Mouse (Mus musculus) megakaryocyte progenitor cell, adult 5-6 weeks (primary cell): ENCODE results near the gene Ly6g6c. TPM values are rescaled to one million over a fixed set of nuclear protein-coding genes. Genes with fewer than 3 reads are reported as not detected.
A peak's percentile ranks its signal among the peaks of the same experiment; 100 is the strongest.

ENCODE experiments used
- ATAC-seq: replicated peaks from 2 replicates; pipeline ENCODE4 v1.8.0; 2016; ENCODE audit warnings: mild to moderate bottlenecking, moderate TSS enrichment, inconsistent platforms; ENCODE audit not compliant: poor library complexity
- total RNA-seq, 2 experiments: library from RNA; stranded (forward) in 1 of 2; stranded (reverse) in 1 of 2; fragments of 157-497, 149-512 nt in 1 of 2; fragments of 200-1000 nt in 1 of 2; gene quantifications; 2 replicates each; pipeline versions ENCODE4 v1.2.3 to v1.2.4; 2015 to 2017

Gene Ly6g6c
- total RNA-seq, 2 experiments from 2014 or later: not detected

DNA sequence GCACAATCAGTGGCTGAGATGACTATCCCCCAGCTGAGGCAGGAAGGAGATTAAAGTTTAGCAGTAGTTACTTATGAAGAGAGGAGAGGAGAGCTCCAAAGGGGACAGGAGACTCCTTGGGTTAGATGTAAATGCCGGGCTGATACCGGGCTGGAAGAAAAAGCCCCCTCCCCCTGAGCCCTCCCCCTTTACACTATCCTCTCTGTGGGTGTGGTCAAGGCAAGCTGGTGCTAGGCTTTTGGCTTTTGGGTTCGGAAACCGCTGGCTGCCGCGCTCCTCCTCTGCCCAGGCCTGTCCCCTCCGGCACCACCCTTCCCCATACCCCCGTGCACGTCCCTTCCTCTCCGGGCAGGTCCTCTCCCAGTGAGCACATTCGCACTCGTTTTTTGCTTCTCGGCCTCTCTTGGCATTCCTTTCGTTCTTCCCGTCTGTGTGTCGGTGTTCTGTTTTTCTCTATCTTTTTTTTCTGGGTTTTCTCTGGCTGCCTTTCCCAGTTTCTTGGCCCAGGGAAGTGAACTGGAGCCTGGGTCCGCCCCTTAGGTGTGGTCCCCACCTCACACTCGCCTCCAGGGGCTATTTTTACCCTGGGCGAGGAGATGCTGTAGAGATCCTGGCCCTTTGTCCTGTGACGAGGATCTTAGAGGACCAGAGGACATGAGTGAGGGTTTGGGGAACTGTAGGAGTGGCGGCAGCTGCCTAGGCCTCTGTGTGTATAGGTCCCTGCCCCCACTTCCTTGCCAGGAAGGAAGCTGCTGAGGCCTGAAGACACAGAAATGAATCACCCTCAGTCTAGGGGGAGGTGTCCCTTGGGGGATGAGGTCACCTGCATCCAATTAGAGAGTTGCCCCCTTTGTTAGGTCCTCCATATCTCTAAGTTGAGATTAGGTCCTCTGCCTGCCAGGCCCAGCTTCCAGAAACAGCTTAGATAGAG, 13.8 kb upstream of the Ly6g6c start:
- peak; percentile 66 for ATAC-seq

- ATAC-seq: no peak
Observed at GRCm38 (mm10) chr17:35052271-35052798, 12.9 kb upstream of the Ly6g6c start.

DNA sequence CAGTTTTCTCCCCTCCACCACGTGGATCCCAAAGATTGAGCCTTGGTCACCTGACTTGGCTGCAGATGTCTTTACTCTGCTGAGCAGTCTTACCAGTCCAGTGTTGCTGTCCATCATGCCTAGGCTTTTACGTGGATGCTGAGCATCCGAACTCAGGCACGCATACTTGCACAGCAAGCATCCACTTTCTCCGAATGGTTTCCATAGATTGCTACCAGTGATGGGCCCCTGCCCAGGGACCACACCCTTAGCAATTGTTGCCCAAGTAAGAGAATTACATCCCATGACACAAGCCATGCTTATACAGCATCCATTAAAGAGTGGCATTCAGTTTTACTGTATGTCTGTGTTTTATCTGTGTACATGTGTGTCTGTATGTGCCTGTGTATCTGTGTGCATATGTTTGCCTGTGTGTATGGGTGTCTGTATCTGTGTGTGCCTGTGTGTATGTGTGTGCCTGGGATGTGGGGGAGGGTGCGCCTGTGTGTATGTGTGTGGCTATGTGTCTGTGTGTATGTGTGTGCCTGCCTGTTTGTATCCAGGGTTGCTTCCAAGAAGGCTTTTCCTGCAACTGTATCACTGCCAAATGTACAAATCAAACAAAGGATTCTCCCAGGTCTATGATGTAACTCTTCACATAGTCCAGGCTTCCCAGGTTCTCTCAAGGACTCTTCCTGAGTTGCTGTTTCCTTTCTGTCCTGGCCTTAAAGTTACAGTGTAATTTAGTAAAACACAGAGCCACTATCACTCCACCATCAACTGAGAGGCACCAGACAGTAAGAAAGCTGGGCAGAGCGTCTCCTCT, 9.3 kb upstream of the Ly6g6c start:
- no peak for ATAC-seq

DNA sequence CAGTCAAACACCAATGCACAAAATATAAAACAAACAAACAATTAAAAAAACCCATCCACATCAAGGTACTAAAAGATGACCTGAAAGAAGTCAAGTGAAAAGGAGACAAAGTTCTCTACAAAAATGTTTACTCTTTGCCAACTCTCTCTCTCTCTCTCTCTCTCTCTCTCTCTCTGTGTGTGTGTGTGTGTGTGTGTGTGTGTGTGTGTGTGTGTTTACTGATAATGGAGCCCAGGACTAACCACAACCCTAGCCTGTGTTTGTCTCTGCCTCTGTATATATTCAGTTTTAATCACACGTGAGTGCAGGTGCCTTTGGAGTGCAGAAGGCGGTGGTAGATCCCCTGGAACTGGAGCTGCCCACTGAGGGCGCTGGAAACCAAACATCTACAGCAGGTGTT, 8.1 kb upstream of the Ly6g6c start:
- ATAC-seq: peak; percentile 48

GRCm38 (mm10) chr17:35058316-35058715, 6.9 kb upstream of the Ly6g6c start:
- no peak for ATAC-seq

DNA sequence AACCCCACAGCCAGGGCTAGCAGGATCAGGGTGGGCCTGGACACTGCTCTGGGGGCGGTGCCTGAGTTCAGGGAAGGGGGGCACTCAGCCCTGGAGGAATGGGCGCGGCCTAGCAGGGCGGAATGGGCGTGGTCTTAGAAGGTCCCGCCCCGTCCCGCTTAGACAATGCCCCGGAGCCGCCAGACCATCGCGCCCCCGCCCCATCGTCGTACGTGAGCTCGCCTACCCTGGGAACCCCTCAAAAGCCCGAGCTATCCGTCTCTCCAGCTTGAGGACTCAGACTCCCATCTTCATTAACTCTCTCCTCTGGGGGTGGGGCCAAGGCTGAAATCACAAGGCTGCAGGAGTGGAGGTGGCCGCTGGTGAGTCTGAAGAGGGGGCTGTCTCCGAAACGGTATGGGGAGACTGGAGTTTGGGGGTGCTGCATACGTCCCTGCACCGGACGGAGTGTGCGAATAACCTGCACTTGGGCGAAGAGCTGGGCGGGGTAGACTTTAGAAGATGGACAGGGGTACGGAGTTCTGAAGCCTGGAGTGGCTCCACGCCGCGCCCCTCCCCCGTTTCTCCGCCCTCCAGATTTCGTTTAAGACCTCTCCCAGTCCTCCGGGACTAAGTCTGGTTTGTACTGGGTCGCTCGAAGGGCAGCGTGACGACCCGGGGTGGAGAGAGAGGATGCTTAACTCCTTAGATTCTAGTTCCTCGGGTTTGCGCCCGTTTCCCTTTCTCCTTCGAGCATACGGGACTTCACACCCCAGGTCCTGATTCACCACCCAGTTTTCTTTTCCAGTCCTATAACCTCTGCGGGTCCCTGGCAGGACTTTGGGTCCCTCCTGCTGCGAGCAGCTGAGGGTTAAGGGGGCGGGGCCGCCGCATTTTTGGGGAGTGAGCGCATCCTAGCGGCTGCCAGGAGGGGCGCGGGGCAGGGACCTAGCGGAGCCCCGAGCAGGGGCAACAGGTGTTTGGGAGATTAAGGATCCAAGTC, 6.0 kb upstream of the Ly6g6c start, which contains the start of gene Ddah2:
Gene Ddah2 (plus strand): TSS at position 125 of the 982 bp plus-strand sequence.
- peak; percentile 74 for ATAC-seq

GRCm38 (mm10) chr17:35060071-35060470, 5.1 kb upstream of the Ly6g6c start:
- ATAC-seq: no peak

- ATAC-seq: 0 out of 2 replicates have a peak, but pooled peaks have one; percentile 15
Observed at GRCm38 (mm10) chr17:35060737-35061297, 4.4 kb upstream of the Ly6g6c start.

DNA sequence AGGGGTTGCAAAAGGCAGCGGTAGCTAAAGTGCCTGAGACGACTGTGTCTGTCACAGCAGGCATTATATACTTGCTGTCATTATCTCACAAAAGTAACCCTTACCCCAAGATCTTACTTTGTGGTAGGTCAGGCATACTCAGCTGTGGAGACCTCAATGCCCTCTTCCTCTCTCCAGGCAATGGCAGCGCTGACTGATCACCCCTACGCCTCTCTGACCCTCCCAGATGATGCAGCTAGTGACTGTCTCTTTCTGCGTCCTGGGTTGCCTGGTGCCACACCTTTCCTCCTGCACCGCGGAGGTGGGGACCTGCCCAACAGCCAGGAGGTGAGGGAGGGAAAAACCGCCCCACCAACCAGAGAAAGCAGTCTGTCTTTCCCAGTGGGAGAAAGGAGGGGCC, 3.9 kb upstream of the Ly6g6c start:
- ATAC-seq: no peak

GRCm38 (mm10) chr17:35063466-35063865, 1.7 kb upstream of the Ly6g6c start:
- ATAC-seq: no peak

GRCm38 (mm10) chr17:35064378-35064877, 760 bp upstream of the Ly6g6c start:
- no peak for ATAC-seq

- no peak for ATAC-seq
Observed at GRCm38 (mm10) chr17:35066084-35066483, 896 bp downstream of the Ly6g6c start, which contains the start of gene Mpig6b. Gene Mpig6b (minus strand): TSS chr17:35066184.

GRCm38 (mm10) chr17:35068213-35068914, 3.2 kb downstream of the Ly6g6c start:
- no peak for ATAC-seq

DNA sequence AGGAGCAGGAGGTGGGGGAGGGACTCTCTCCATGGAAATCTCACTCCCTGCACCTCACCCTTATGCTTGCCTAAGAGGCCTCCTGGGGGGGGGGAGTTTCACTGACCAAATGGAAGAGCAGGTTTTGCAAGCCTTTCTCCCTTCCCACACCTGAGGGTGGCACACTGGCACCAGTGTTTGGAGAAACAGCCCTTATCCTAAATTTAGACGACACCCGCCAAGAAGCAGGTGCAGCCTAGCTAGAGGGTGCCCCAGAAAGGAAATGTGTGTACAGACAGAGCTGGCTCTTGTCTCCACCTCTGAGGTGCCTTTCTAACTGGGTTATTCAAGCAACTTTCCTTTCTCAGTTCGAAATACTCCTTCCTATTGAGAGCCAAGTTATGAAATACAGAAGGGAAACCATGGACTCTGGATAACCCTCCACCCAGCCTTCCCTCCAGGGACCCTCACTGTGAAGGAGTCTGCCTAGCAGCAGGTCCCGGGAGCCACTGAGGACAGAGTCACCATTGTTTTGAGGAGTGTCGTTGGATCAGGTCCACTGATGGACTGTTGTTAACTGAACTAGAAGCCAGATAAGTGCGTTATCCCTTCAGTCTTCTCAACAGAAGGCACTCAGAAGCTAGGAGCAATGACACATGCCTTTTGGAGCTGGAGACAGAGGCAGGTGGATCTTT, 5.5 kb downstream of the Ly6g6c start:
- no peak for ATAC-seq

GRCm38 (mm10) chr17:35071454-35071853, 6.3 kb downstream of the Ly6g6c start:
- no peak for ATAC-seq

- peak; percentile 42 for ATAC-seq
Observed at GRCm38 (mm10) chr17:35074097-35074496, 8.9 kb downstream of the Ly6g6c start.

DNA sequence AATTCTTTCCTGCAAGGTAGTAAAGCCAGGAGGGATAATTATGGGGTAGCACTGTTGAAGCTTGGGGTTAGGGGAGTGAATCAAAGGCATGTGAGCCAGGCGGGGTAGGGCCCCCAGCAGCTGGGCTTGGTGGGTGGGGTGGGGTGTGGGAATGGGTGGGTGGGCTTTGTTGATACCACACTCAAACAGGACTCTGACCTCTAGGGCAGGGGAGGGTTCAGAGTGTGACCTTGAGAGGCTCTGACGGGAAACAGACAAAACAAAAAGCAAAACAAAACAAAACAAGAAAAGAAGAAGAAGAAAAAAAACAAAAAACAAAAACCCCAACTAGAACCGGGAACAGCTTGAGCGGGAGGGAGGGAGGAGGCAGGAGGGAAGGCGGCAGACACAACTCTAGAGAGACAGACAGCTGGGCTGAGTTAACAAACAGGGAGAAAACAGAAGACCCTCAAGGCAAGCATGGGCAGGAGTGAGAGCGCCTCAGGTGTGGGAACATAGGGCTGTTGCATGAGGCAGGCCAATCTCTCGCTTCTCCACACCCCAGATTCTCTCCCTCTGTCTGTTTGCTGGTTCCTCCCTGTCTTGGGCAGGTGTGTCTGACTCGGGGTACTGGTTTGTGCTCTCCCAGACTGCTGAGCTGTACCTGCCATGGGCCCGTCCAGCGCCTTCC, 11.5 kb downstream of the Ly6g6c start, which contains the start of gene Ly6g6e:
Gene Ly6g6e (plus strand): TSS at position 396 of the 670 bp plus-strand sequence.
- ATAC-seq: no peak

- no peak for ATAC-seq
Observed at GRCm38 (mm10) chr17:35077285-35077684, 12.1 kb downstream of the Ly6g6c start.
